Mouse (Mus musculus) left cerebral cortex, adult 6 months (tissue): ENCODE results near the gene Fam169b. TPM values are rescaled to one million over a fixed set of nuclear protein-coding genes. Genes with fewer than 3 reads are reported as not detected.

Experiments used
- long read RNA-seq, 2 experiments: library from polyadenylated mRNA; unstranded; transcript quantifications; one replicate each; pipeline ENCODE4 v2.0.0; 2019 to 2020
- polyA plus RNA-seq: library from polyadenylated mRNA; unstranded; fragments of <200 nt; fragmentation: Nextera tagmentation; gene quantifications from 2 replicates; pipeline ENCODE4 v1.2.3, GENCODE M21; 2021

Fam169b gene
- polyA plus RNA-seq: 0.18 and 0.26 TPM in 2 replicates
- long read RNA-seq, experiment 1, partial matches to known transcripts: 0 of 3 reads
- long read RNA-seq, experiment 1, other reads (novel, unspliced or antisense): 3 of 3 reads
- long read RNA-seq, experiment 2: 0 reads

GRCm38 (mm10) chr7:68273515-68273914 lies at the start of gene Fam169b:
Gene Fam169b (plus strand): TSS chr7:68273839.

DNA sequence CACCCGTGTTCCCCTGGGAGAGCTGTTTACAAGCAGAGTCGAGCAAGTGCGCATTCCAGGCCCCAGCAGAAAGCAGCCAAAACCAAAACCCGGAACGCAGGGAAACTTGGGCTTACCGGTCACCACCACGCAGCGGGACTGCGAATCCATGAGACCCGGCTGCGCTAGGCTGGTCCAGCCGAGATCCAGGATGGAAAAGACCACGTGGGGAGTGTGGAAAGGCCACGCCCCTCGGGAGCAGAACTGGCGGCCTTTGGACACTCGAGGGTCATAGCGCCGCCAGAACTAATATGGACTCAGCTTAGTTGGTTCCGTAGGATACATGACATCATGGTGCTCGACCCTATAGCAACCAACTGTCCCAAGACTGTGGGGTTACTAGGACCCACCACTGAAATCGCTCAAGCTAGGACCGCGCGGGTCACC lies 9.6 kb upstream of the Fam169b start, which contains the start of gene Pgpep1l:
Gene Pgpep1l (minus strand): TSS at position 206 of the 426 bp plus-strand sequence.

Other genes starting within 250 kb of the Fam169b start
- not detected in 2 replicates for gene Pgpep1l, start 9.6 kb upstream of the Fam169b start, polyA plus RNA-seq